9 mouse cellular contexts compared by ENCODE assay signal in genomic region chr7:139468440-139468839, GRCm38 (mm10).
DNase-seq lines count a peak whose midpoint lies in the region; ATAC-seq and TF ChIP-seq lines count a peak whose summit lies in the region.
"Had no signal": no experiment of that assay in that cellular context is flagged by ENCODE, and none has a peak within 500 bp of the region (broad histone marks: within the 10 kb centered on the region; RNA-seq: fewer than 3 reads in every experiment).

No protein-coding gene starts in this region.

- ATAC-seq in intestine, embryonic 14.5 days (replicated peaks; ENCODE audit: low FRiP score, low TSS enrichment, low read depth), result 0 out of 2 replicates have a peak, but pooled peaks have one; percentile 14
- ATAC-seq in intestine, postnatal 0 days, result no peak
- ATAC-seq in granulocyte monocyte progenitor cell, adult 5-6 weeks (replicated peaks; ENCODE audit: poor library complexity, severe bottlenecking), result no peak

- WGBS in intestine, embryonic 14.5 days, result 48% methylated on average over 2 of the region's 2 CpGs
- 44% methylated on average over 2 of the region's 2 CpGs for WGBS in intestine, postnatal 0 days
- 32% methylated on average over 2 of the region's 2 CpGs for WGBS in kidney, adult 2 months

- H3K36me3 ChIP-seq in intestine, embryonic 14.5 days (ENCODE audit: control insufficient read depth, insufficient read depth, low read length), result 0 out of 2 replicates have a peak, but pooled peaks cover 2% of the 10 kb centered on the region
- H3K36me3 ChIP-seq in intestine, postnatal 0 days (ENCODE audit: control insufficient read depth, insufficient read depth), result peaks cover 3% of the 10 kb centered on the region; the same call in 1 of the 2 replicates
- no peaks in the 10 kb centered on the region for H3K36me3 ChIP-seq in kidney, adult 2 months (ENCODE audit: control insufficient read depth, insufficient read depth, low read length)
- H3K36me3 ChIP-seq: G1E had no signal

- no peak for TF ChIP-seq POLR2A in kidney, adult 2 months (IDR thresholded peaks at IDR 0.05; ENCODE audit: low read depth, low read length)

- H3K9me3 ChIP-seq in intestine, embryonic 14.5 days (ENCODE audit: control insufficient read depth, low read length), result no peaks in the 10 kb centered on the region
- H3K9me3 ChIP-seq in intestine, postnatal 0 days (ENCODE audit: control insufficient read depth), result no peaks in the 10 kb centered on the region

- DNase-seq in intestine, embryonic 14.5 days (ENCODE audit: low spot score), result no peak
- peak; percentile 55 for DNase-seq in embryo, embryonic 10 days (ENCODE audit: low spot score)
- peak; percentile 39 for DNase-seq in kidney, adult 2 months
- peak; percentile 60 for DNase-seq in mesoderm, embryonic 11.5 days (ENCODE audit: low read depth, low spot score)
- DNase-seq in layer of hippocampus, postnatal 25 days (ENCODE audit: extremely low spot score in 1 of 2, low spot score in 1 of 2), result no peak
- DNase-seq in right cerebral cortex, adult 18-20 months, result no peak

- no peak overlapping the region for H3K9ac ChIP-seq in intestine, embryonic 14.5 days (ENCODE audit: low read length)
- H3K9ac ChIP-seq in intestine, postnatal 0 days (ENCODE audit: low read depth, low read length), result no peak overlapping the region

- H3K4me3 ChIP-seq in intestine, embryonic 14.5 days (ENCODE audit: low read depth, low read length), result no peak overlapping the region
- H3K4me3 ChIP-seq in intestine, postnatal 0 days (ENCODE audit: low read depth, low read length), result no peak overlapping the region
- no peak overlapping the region for H3K4me3 ChIP-seq in kidney, adult 2 months (ENCODE audit: insufficient read depth, low read depth, low read length)

- TF ChIP-seq CTCF in intestine, postnatal 0 days (IDR thresholded peaks at IDR 0.05; ENCODE audit: low read depth), result no peak
- TF ChIP-seq CTCF in kidney, adult 2 months (conservative IDR thresholded peaks at IDR 0.05; ENCODE audit: insufficient read depth, insufficient read length, low read depth, low read length), result no peak

- peaks cover 28% of the 10 kb centered on the region for H3K4me1 ChIP-seq in intestine, embryonic 14.5 days (replicated peaks; ENCODE audit: control insufficient read depth, insufficient read depth, low read length)
- H3K4me1 ChIP-seq in intestine, postnatal 0 days (replicated peaks; ENCODE audit: control insufficient read depth, insufficient read depth, low read length), result peaks cover 10% of the 10 kb centered on the region; the same call in 1 of the 2 replicates
- H3K4me1 ChIP-seq in kidney, adult 2 months (ENCODE audit: control insufficient read depth, insufficient read depth, low read length), result peaks cover 45% of the 10 kb centered on the region

- H3K4me2 ChIP-seq in intestine, embryonic 14.5 days (ENCODE audit: low read length), result no peak overlapping the region
- no peak overlapping the region for H3K4me2 ChIP-seq in intestine, postnatal 0 days (replicated peaks; ENCODE audit: low read depth)

- peak overlapping the region; percentile 81 for H3K27ac ChIP-seq in intestine, embryonic 14.5 days (ENCODE audit: low read depth)
- no peak overlapping the region for H3K27ac ChIP-seq in intestine, postnatal 0 days (ENCODE audit: low read depth, low read length)
- peak overlapping the region; percentile 14 for H3K27ac ChIP-seq in kidney, adult 2 months (ENCODE audit: insufficient read depth, low read depth, low read length)

- no peaks in the 10 kb centered on the region for H3K27me3 ChIP-seq in intestine, embryonic 14.5 days (replicated peaks; ENCODE audit: control insufficient read depth, insufficient read depth, low read length)
- no peaks in the 10 kb centered on the region for H3K27me3 ChIP-seq in intestine, postnatal 0 days (replicated peaks; ENCODE audit: control insufficient read depth, insufficient read depth, low read length)
- no peaks in the 10 kb centered on the region for H3K27me3 ChIP-seq in kidney, adult 2 months (replicated peaks; ENCODE audit: control insufficient read depth, insufficient read depth, low read length)

Comparison
In these comparisons a context has a peak if more than half of its experiments do, and no peak if none do; other contexts are left out.
1. DNase-seq: peak in embryo, embryonic 10 days (single experiment), kidney, adult 2 months (single experiment) and mesoderm, embryonic 11.5 days (single experiment); none in intestine, embryonic 14.5 days (single experiment), layer of hippocampus, postnatal 25 days (0 of 2) and right cerebral cortex, adult 18-20 months (single experiment).